Mouse (Mus musculus): ENCODE results near the gene Rasa2. TPM values are rescaled to one million over a fixed set of nuclear protein-coding genes. Genes with fewer than 3 reads are reported as not detected.
"Not testable (repeated sequence)": the region's sequence is repeated elsewhere in the genome, so short reads cannot be mapped to it uniquely, and the experiment has no call there.

Gene Rasa2
- polyA plus RNA-seq (2014; fragmentation: Nextera tagmentation; extraction: Ambion mirVana), result 9.7 and 14.6 TPM in 2 replicates

GRCm38 (mm10) chr9:96631389-96632072 lies at the start of gene Rasa2:
TSS of gene Rasa2 (minus strand) at chr9:96631617.
- Histone ChIP-seq H3K27ac (ENCODE audit: low read depth, low read length) (peak within 1 kb of the TSS; percentile 96), H3K27me3 (replicated peaks; ENCODE audit: control insufficient read depth, insufficient read depth, low read length) (no peaks in the 10 kb centered on the region), H3K9me3 (replicated peaks; ENCODE audit: control insufficient read depth, low read length) (no peaks in the 10 kb centered on the region), H3K4me2 (ENCODE audit: low read length) (peak within 1 kb of the TSS; percentile 74), H3K9ac (ENCODE audit: low read length) (peak within 1 kb of the TSS; percentile 94), H3K36me3 (ENCODE audit: control insufficient read depth, insufficient read depth, low read length) (no peaks in the 10 kb centered on the region), H3K4me1 (ENCODE audit: control insufficient read depth, insufficient read depth, low read length) (no peaks in the 10 kb centered on the region), H3K4me3 (ENCODE audit: low read depth, low read length) (peak within 1 kb of the TSS; percentile 91)
- 3% methylated on average over 47 of the region's 52 CpGs for WGBS
- ATAC-seq (peak; percentile 99), DNase-seq (ENCODE audit: low spot score) (peak; percentile 93)

- Histone ChIP-seq H3K4me1 (ENCODE audit: control insufficient read depth, insufficient read depth, low read length) (no peaks in the 10 kb centered on the region), H3K9me3 (replicated peaks; ENCODE audit: control insufficient read depth, low read length) (no peaks in the 10 kb centered on the region), H3K4me2 (ENCODE audit: low read length) (no peak overlapping the region), H3K36me3 (ENCODE audit: control insufficient read depth, insufficient read depth, low read length) (no peaks in the 10 kb centered on the region), H3K27ac (ENCODE audit: low read depth, low read length) (no peak overlapping the region), H3K9ac (ENCODE audit: low read length) (no peak overlapping the region), H3K27me3 (replicated peaks; ENCODE audit: control insufficient read depth, insufficient read depth, low read length) (no peaks in the 10 kb centered on the region), H3K4me3 (ENCODE audit: low read depth, low read length) (no peak overlapping the region)
- ATAC-seq (no peak), DNase-seq (ENCODE audit: low spot score) (no peak)
- 91% methylated on average over 5 of the region's 5 CpGs for WGBS
Observed at GRCm38 (mm10) chr9:96678611-96679010, 47.2 kb upstream of the Rasa2 start.

- DNase-seq (ENCODE audit: low spot score); H3K9ac ChIP-seq (ENCODE audit: low read length); H3K4me1 ChIP-seq (ENCODE audit: control insufficient read depth, insufficient read depth, low read length); H3K9me3 ChIP-seq (replicated peaks; ENCODE audit: control insufficient read depth, low read length); H3K27ac ChIP-seq (ENCODE audit: low read depth, low read length); H3K36me3 ChIP-seq (ENCODE audit: control insufficient read depth, insufficient read depth, low read length); H3K4me3 ChIP-seq (ENCODE audit: low read depth, low read length); H3K4me2 ChIP-seq (ENCODE audit: low read length); ATAC-seq; H3K27me3 ChIP-seq (replicated peaks; ENCODE audit: control insufficient read depth, insufficient read depth, low read length): not testable (repeated sequence)
- 87% methylated on average over 5 of the region's 5 CpGs for WGBS
Observed at GRCm38 (mm10) chr9:96677711-96678110, 46.3 kb upstream of the Rasa2 start.

GRCm38 (mm10) chr9:96676671-96677070 lies 45.3 kb upstream of the Rasa2 start:
- Histone ChIP-seq H3K4me3 (ENCODE audit: low read depth, low read length) (no peak overlapping the region), H3K27me3 (replicated peaks; ENCODE audit: control insufficient read depth, insufficient read depth, low read length) (no peaks in the 10 kb centered on the region), H3K36me3 (ENCODE audit: control insufficient read depth, insufficient read depth, low read length) (no peaks in the 10 kb centered on the region), H3K4me1 (ENCODE audit: control insufficient read depth, insufficient read depth, low read length) (no peaks in the 10 kb centered on the region), H3K9ac (ENCODE audit: low read length) (no peak overlapping the region), H3K4me2 (ENCODE audit: low read length) (no peak overlapping the region), H3K9me3 (replicated peaks; ENCODE audit: control insufficient read depth, low read length) (no peaks in the 10 kb centered on the region), H3K27ac (ENCODE audit: low read depth, low read length) (no peak overlapping the region)
- WGBS, result 85% methylated on average over 10 of the region's 10 CpGs
- no peak for DNase-seq (ENCODE audit: low spot score)
- ATAC-seq, result no peak

- Histone ChIP-seq H3K27ac (ENCODE audit: low read depth, low read length) (no peak overlapping the region), H3K4me3 (ENCODE audit: low read depth, low read length) (no peak overlapping the region), H3K4me1 (ENCODE audit: control insufficient read depth, insufficient read depth, low read length) (no peaks in the 10 kb centered on the region), H3K27me3 (replicated peaks; ENCODE audit: control insufficient read depth, insufficient read depth, low read length) (no peaks in the 10 kb centered on the region), H3K4me2 (ENCODE audit: low read length) (no peak overlapping the region), H3K36me3 (ENCODE audit: control insufficient read depth, insufficient read depth, low read length) (no peaks in the 10 kb centered on the region), H3K9ac (ENCODE audit: low read length) (no peak overlapping the region), H3K9me3 (replicated peaks; ENCODE audit: control insufficient read depth, low read length) (no peaks in the 10 kb centered on the region)
- no peak for DNase-seq (ENCODE audit: low spot score)
- 89% methylated on average over 8 of the region's 8 CpGs for WGBS
- ATAC-seq, result no peak
Observed at GRCm38 (mm10) chr9:96675763-96676640, 44.6 kb upstream of the Rasa2 start.

- H3K27me3 ChIP-seq (replicated peaks; ENCODE audit: control insufficient read depth, insufficient read depth, low read length), result no peaks in the 10 kb centered on the region
- ATAC-seq (peak; percentile 62), DNase-seq (ENCODE audit: low spot score) (peak; percentile 73)
- no peak overlapping the region for H3K27ac ChIP-seq (ENCODE audit: low read depth, low read length)
- 36% methylated on average over 5 of the region's 5 CpGs for WGBS
- no peaks in the 10 kb centered on the region for H3K9me3 ChIP-seq (replicated peaks; ENCODE audit: control insufficient read depth, low read length)
- H3K36me3 ChIP-seq (ENCODE audit: control insufficient read depth, insufficient read depth, low read length), result no peaks in the 10 kb centered on the region
- H3K4me2 ChIP-seq (ENCODE audit: low read length), result no peak overlapping the region
- no peak overlapping the region for H3K4me3 ChIP-seq (ENCODE audit: low read depth, low read length)
- H3K9ac ChIP-seq (ENCODE audit: low read length), result no peak overlapping the region
- H3K4me1 ChIP-seq (ENCODE audit: control insufficient read depth, insufficient read depth, low read length), result no peaks in the 10 kb centered on the region
Observed at GRCm38 (mm10) chr9:96675071-96675762, 43.8 kb upstream of the Rasa2 start.

GRCm38 (mm10) chr9:96674301-96674700 lies 42.9 kb upstream of the Rasa2 start:
- ATAC-seq, result no peak

GRCm38 (mm10) chr9:96672466-96672865 lies 41.0 kb upstream of the Rasa2 start:
- Histone ChIP-seq H3K4me2 (ENCODE audit: low read length) (no peak overlapping the region), H3K4me1 (ENCODE audit: control insufficient read depth, insufficient read depth, low read length) (no peaks in the 10 kb centered on the region), H3K36me3 (ENCODE audit: control insufficient read depth, insufficient read depth, low read length) (no peaks in the 10 kb centered on the region), H3K9ac (ENCODE audit: low read length) (no peak overlapping the region), H3K27ac (ENCODE audit: low read depth, low read length) (no peak overlapping the region), H3K4me3 (ENCODE audit: low read depth, low read length) (no peak overlapping the region), H3K27me3 (replicated peaks; ENCODE audit: control insufficient read depth, insufficient read depth, low read length) (no peaks in the 10 kb centered on the region), H3K9me3 (replicated peaks; ENCODE audit: control insufficient read depth, low read length) (no peaks in the 10 kb centered on the region)
- no peak for DNase-seq (ENCODE audit: low spot score)
- ATAC-seq, result no peak
- WGBS, result 97% methylated on average over 2 of the region's 2 CpGs

More at GRCm38 (mm10) chr9:96674301-96674700, 42.9 kb upstream of the Rasa2 start:
- no peaks in the 10 kb centered on the region for H3K36me3 ChIP-seq (ENCODE audit: control insufficient read depth, insufficient read depth, low read length)
- no peaks in the 10 kb centered on the region for H3K9me3 ChIP-seq (replicated peaks; ENCODE audit: control insufficient read depth, low read length)
- no peak overlapping the region for H3K9ac ChIP-seq (ENCODE audit: low read length)
- no peak for DNase-seq (ENCODE audit: low spot score)
- H3K4me2 ChIP-seq (ENCODE audit: low read length), result no peak overlapping the region
- no peak overlapping the region for H3K27ac ChIP-seq (ENCODE audit: low read depth, low read length)
- no peaks in the 10 kb centered on the region for H3K27me3 ChIP-seq (replicated peaks; ENCODE audit: control insufficient read depth, insufficient read depth, low read length)
- H3K4me1 ChIP-seq (ENCODE audit: control insufficient read depth, insufficient read depth, low read length), result no peaks in the 10 kb centered on the region
- H3K4me3 ChIP-seq (ENCODE audit: low read depth, low read length), result no peak overlapping the region
- WGBS, result 93% methylated on average over 8 of the region's 8 CpGs

Data from forebrain, embryonic 14.5 days (tissue).